Mouse (Mus musculus): ENCODE measurements at regions not wholly inside any gene's neighbourhood (a gene's known extent, or its start where the extent isn't known, plus 50 kb on each side); places are given as distances from the start of the nearest gene placed in this dataset.

- no peaks in the 10 kb centered on the region for H3K36me3 ChIP-seq (ENCODE audit: control insufficient read depth, insufficient read depth, low read length)
- H3K4me3 ChIP-seq (ENCODE audit: low read depth, low read length) = no peak overlapping the region
- no peaks in the 10 kb centered on the region; the same call in 1 of the 2 replicates for H3K9me3 ChIP-seq (ENCODE audit: control insufficient read depth, low read length)
- no peak for ATAC-seq (ENCODE audit: low FRiP score)
- DNase-seq (ENCODE audit: low spot score, missing footprints) = no peak
- H3K4me1 ChIP-seq (ENCODE audit: control insufficient read depth, insufficient read depth, low read length) = peaks cover 4% of the 10 kb centered on the region
- WGBS = 94% methylated on average over 6 of the region's 6 CpGs
- H3K9ac ChIP-seq (ENCODE audit: low read length) = no peak overlapping the region
- no peaks in the 10 kb centered on the region for H3K27me3 ChIP-seq (ENCODE audit: control insufficient read depth, insufficient read depth, low read length)
- H3K4me2 ChIP-seq = no peak overlapping the region
- H3K27ac ChIP-seq (ENCODE audit: low read depth, low read length) = no peak overlapping the region
Measured at GRCm38 (mm10) chr8:92760933-92761332, 66.2 kb upstream of the Mmp2 start.

GRCm38 (mm10) chr8:92761959-92762600 is 65.0 kb upstream of the Mmp2 start:
- no peak for ATAC-seq (ENCODE audit: low FRiP score)

GRCm38 (mm10) chr8:92771856-92772650 is 55.0 kb upstream of the Mmp2 start:
- Histone ChIP-seq H3K27ac (ENCODE audit: low read depth, low read length) (no peak overlapping the region), H3K4me1 (ENCODE audit: control insufficient read depth, insufficient read depth, low read length) (peaks cover 2% of the 10 kb centered on the region), H3K36me3 (ENCODE audit: control insufficient read depth, insufficient read depth, low read length) (no peaks in the 10 kb centered on the region), H3K9ac (ENCODE audit: low read length) (no peak overlapping the region), H3K4me3 (ENCODE audit: low read depth, low read length) (no peak overlapping the region), H3K27me3 (ENCODE audit: control insufficient read depth, insufficient read depth, low read length) (no peaks in the 10 kb centered on the region), H3K4me2 (no peak overlapping the region), H3K9me3 (ENCODE audit: control insufficient read depth, low read length) (no peaks in the 10 kb centered on the region)
- ATAC-seq (ENCODE audit: low FRiP score) (no peak), DNase-seq (ENCODE audit: low spot score, missing footprints) (no peak)
- 64% methylated on average over 14 of the region's 14 CpGs for WGBS

More at GRCm38 (mm10) chr8:92761959-92762600, 65.0 kb upstream of the Mmp2 start:
- Histone ChIP-seq H3K27ac (ENCODE audit: low read depth, low read length) (no peak overlapping the region), H3K4me3 (ENCODE audit: low read depth, low read length) (no peak overlapping the region), H3K9me3 (ENCODE audit: control insufficient read depth, low read length) (no peaks in the 10 kb centered on the region; the same call in 1 of the 2 replicates), H3K4me1 (ENCODE audit: control insufficient read depth, insufficient read depth, low read length) (peaks cover 4% of the 10 kb centered on the region), H3K9ac (ENCODE audit: low read length) (no peak overlapping the region), H3K27me3 (ENCODE audit: control insufficient read depth, insufficient read depth, low read length) (no peaks in the 10 kb centered on the region), H3K4me2 (no peak overlapping the region), H3K36me3 (ENCODE audit: control insufficient read depth, insufficient read depth, low read length) (no peaks in the 10 kb centered on the region)
- DNase-seq (ENCODE audit: low spot score, missing footprints) = no peak
- WGBS = 19% methylated on average over 18 of the region's 18 CpGs

- H3K36me3 ChIP-seq (ENCODE audit: control insufficient read depth, insufficient read depth, low read length) = no peaks in the 10 kb centered on the region
- DNase-seq (ENCODE audit: low spot score, missing footprints) (no peak), ATAC-seq (ENCODE audit: low FRiP score) (no peak)
- WGBS = 87% methylated on average over 10 of the region's 10 CpGs
- no peak overlapping the region for H3K4me3 ChIP-seq (ENCODE audit: low read depth, low read length)
- H3K9ac ChIP-seq (ENCODE audit: low read length) = no peak overlapping the region
- H3K9me3 ChIP-seq (ENCODE audit: control insufficient read depth, low read length) = no peaks in the 10 kb centered on the region
- no peak overlapping the region for H3K4me2 ChIP-seq
- no peak overlapping the region for H3K27ac ChIP-seq (ENCODE audit: low read depth, low read length)
- peaks cover 5% of the 10 kb centered on the region for H3K4me1 ChIP-seq (ENCODE audit: control insufficient read depth, insufficient read depth, low read length)
- H3K27me3 ChIP-seq (ENCODE audit: control insufficient read depth, insufficient read depth, low read length) = no peaks in the 10 kb centered on the region
Measured at GRCm38 (mm10) chr8:92772826-92773225, 54.3 kb upstream of the Mmp2 start.

GRCm38 (mm10) chr8:92775186-92775585 is 51.9 kb upstream of the Mmp2 start:
- 57% methylated on average over 4 of the region's 4 CpGs for WGBS
- Histone ChIP-seq H3K27ac (ENCODE audit: low read depth, low read length) (no peak overlapping the region), H3K9ac (ENCODE audit: low read length) (no peak overlapping the region)

GRCm38 (mm10) chr8:92777106-92777505 is 50.0 kb upstream of the Mmp2 start:
- DNase-seq (ENCODE audit: low spot score, missing footprints) = peak; percentile 83
- Histone ChIP-seq H3K9me3 (ENCODE audit: control insufficient read depth, low read length) (no peaks in the 10 kb centered on the region), H3K27ac (ENCODE audit: low read depth, low read length) (no peak overlapping the region), H3K9ac (ENCODE audit: low read length) (no peak overlapping the region), H3K4me3 (ENCODE audit: low read depth, low read length) (no peak overlapping the region), H3K27me3 (ENCODE audit: control insufficient read depth, insufficient read depth, low read length) (no peaks in the 10 kb centered on the region), H3K4me1 (ENCODE audit: control insufficient read depth, insufficient read depth, low read length) (peaks cover 5% of the 10 kb centered on the region), H3K36me3 (ENCODE audit: control insufficient read depth, insufficient read depth, low read length) (no peaks in the 10 kb centered on the region), H3K4me2 (no peak overlapping the region)
- 6% methylated on average over 5 of the region's 5 CpGs for WGBS
- no peak for ATAC-seq (ENCODE audit: low FRiP score)

More at GRCm38 (mm10) chr8:92775186-92775585, 51.9 kb upstream of the Mmp2 start:
- Histone ChIP-seq H3K4me1 (ENCODE audit: control insufficient read depth, insufficient read depth, low read length) (peaks cover 5% of the 10 kb centered on the region), H3K4me3 (ENCODE audit: low read depth, low read length) (no peak overlapping the region), H3K9me3 (ENCODE audit: control insufficient read depth, low read length) (no peaks in the 10 kb centered on the region), H3K36me3 (ENCODE audit: control insufficient read depth, insufficient read depth, low read length) (no peaks in the 10 kb centered on the region), H3K4me2 (no peak overlapping the region), H3K27me3 (ENCODE audit: control insufficient read depth, insufficient read depth, low read length) (no peaks in the 10 kb centered on the region)
- ATAC-seq (ENCODE audit: low FRiP score) (no peak), DNase-seq (ENCODE audit: low spot score, missing footprints) (no peak)
